Mouse (Mus musculus) lung, postnatal 0 days (tissue): Measurements from ENCODE around the gene Tnni2. TPM values are rescaled to one million over a fixed set of nuclear protein-coding genes. Genes with fewer than 3 reads are reported as not detected.

Experiments used
- ATAC-seq: fragments of 200-750 bp; cut with Nextera tagmentation; 2 replicates; pipeline ENCODE4 v1.8.0; 2017; ENCODE audit warnings: moderate library complexity
- DNase-seq: peaks from one replicate; pipeline ENCODE4 v3.0.0-alpha.2; 2016; ENCODE audit warnings: low spot score
- H3K27ac ChIP-seq: fragments of 300-500 bp; sonication (generic); 2 replicates; pipeline ENCODE4 v1.5.1; 2014; ENCODE audit warnings: antibody characterized with exemption, mild to moderate bottlenecking, low read length, mixed read lengths
- H3K27me3 ChIP-seq: fragments of 300-500 bp; sonication (generic); replicated peaks from 2 replicates; pipeline ENCODE4 v1.6.1; 2014; ENCODE audit warnings: low read length, mixed read lengths; ENCODE audit not compliant: insufficient read depth
- H3K36me3 ChIP-seq: fragments of 300-500 bp; sonication (generic); 2 replicates; pipeline ENCODE4 v1.6.1; 2014; ENCODE audit warnings: low read length, mixed read lengths; ENCODE audit not compliant: insufficient read depth
- H3K4me1 ChIP-seq: fragments of 300-500 bp; sonication (generic); 2 replicates; pipeline ENCODE4 v1.6.1; 2014; ENCODE audit warnings: antibody characterized with exemption, low read depth, low read length, mixed read lengths; ENCODE audit not compliant: insufficient read depth
- H3K4me2 ChIP-seq: fragments of 300-500 bp; sonication (generic); replicated peaks from 2 replicates; pipeline ENCODE4 v1.6.1; 2014; ENCODE audit warnings: low read depth, mild to moderate bottlenecking, low read length, moderate library complexity, mixed read lengths
- H3K4me3 ChIP-seq: fragments of 300-500 bp; sonication (generic); 2 replicates; pipeline ENCODE4 v1.5.1; 2014; ENCODE audit warnings: low read depth, low read length
- H3K9ac ChIP-seq: fragments of 300-500 bp; sonication (generic); replicated peaks from 2 replicates; pipeline ENCODE4 v1.6.1; 2014; ENCODE audit warnings: low read depth, mild to moderate bottlenecking
- H3K9me3 ChIP-seq: fragments of 300-500 bp; sonication (generic); 2 replicates; pipeline ENCODE4 v1.6.1; 2016; ENCODE audit warnings: low read length, mixed read lengths
- CTCF ChIP-seq: IDR thresholded peaks from 2 replicates; pipeline ENCODE4 v1.5.1; 2016; ENCODE audit warnings: antibody characterized with exemption, mild to moderate bottlenecking
- EP300 ChIP-seq: IDR thresholded peaks from 2 replicates; pipeline ENCODE4 v1.6.1; 2016; ENCODE audit warnings: antibody characterized with exemption, mild to moderate bottlenecking, control low read depth
- WGBS: fragments of 180-500 bp; shearing (Covaris S2); extraction: QIAGEN DNeasy Blood & Tissue Kit; methylation state at CpG from one replicate; pipeline ENCODE4 v1.1.7; 2014; 5-methylcytosine and 5-hydroxymethylcytosine counted together
- polyA plus RNA-seq: library from polyadenylated mRNA; unstranded; fragments of >200 nt; fragmentation: Nextera tagmentation; extraction: Ambion mirVana; gene quantifications from 2 replicates; pipeline ENCODE4 v1.2.1, GENCODE M21; 2015

Tnni2 gene
- polyA plus RNA-seq, 1 experiment from 2014 or later = 1.9 TPM

GRCm38 (mm10) chr7:142476271-142476670 lies 34.7 kb downstream of the Tnni2 start:
- TF ChIP-seq EP300 (no peak), CTCF (no peak)
- Histone ChIP-seq H3K36me3 (no peaks in the 10 kb centered on the region), H3K9ac (peak overlapping the region; percentile 46; the same call in 1 of the 2 replicates), H3K4me1 (peaks cover 3% of the 10 kb centered on the region; the same call in 1 of the 2 replicates), H3K4me3 (peak overlapping the region; percentile 22), H3K27ac (peak overlapping the region; percentile 63), H3K9me3 (no peaks in the 10 kb centered on the region), H3K27me3 (no peaks in the 10 kb centered on the region), H3K4me2 (peak overlapping the region; percentile 43)
- WGBS = 73% methylated on average over 5 of the region's 5 CpGs
- DNase-seq (no peak), ATAC-seq (no peak)

GRCm38 (mm10) chr7:142476795-142477452 lies 35.3 kb downstream of the Tnni2 start:
- TF ChIP-seq EP300 (no peak), CTCF (no peak)
- Histone ChIP-seq H3K36me3 (no peaks in the 10 kb centered on the region), H3K9ac (peak overlapping the region; percentile 46; the same call in 1 of the 2 replicates), H3K4me2 (peak overlapping the region; percentile 43), H3K9me3 (no peaks in the 10 kb centered on the region), H3K4me3 (peak overlapping the region; percentile 22; the same call in 1 of the 2 replicates), H3K27me3 (no peaks in the 10 kb centered on the region), H3K27ac (0 out of 2 replicates have a peak overlapping the region, but pooled peaks have one; percentile 63), H3K4me1 (peaks cover 8% of the 10 kb centered on the region; the same call in 1 of the 2 replicates)
- DNase-seq = no peak
- 65% methylated on average over 13 of the region's 13 CpGs for WGBS
- no peak for ATAC-seq

GRCm38 (mm10) chr7:142478001-142478400 lies 36.4 kb downstream of the Tnni2 start:
- Histone ChIP-seq H3K4me1 (peaks cover 8% of the 10 kb centered on the region; the same call in 1 of the 2 replicates), H3K27ac (no peak overlapping the region), H3K27me3 (no peaks in the 10 kb centered on the region), H3K9ac (peak overlapping the region; percentile 19; the same call in 1 of the 2 replicates), H3K9me3 (no peaks in the 10 kb centered on the region), H3K4me2 (peak overlapping the region; percentile 43), H3K36me3 (no peaks in the 10 kb centered on the region), H3K4me3 (no peak overlapping the region)
- WGBS = 81% methylated on average over 6 of the region's 6 CpGs
- no peak for DNase-seq
- ATAC-seq = no peak
- TF ChIP-seq CTCF (no peak), EP300 (no peak)

- TF ChIP-seq EP300 = no peak
- TF ChIP-seq CTCF = no peak
- 0 out of 2 replicates have a peak overlapping the region, but pooled peaks have one; percentile 19 for H3K9ac ChIP-seq
- WGBS = 69% methylated on average over 2 of the region's 2 CpGs
- 0 out of 2 replicates have a peak overlapping the region, but pooled peaks have one; percentile 33 for H3K27ac ChIP-seq
- ATAC-seq (no peak), DNase-seq (no peak)
- H3K9me3 ChIP-seq = no peaks in the 10 kb centered on the region
- peaks cover 8% of the 10 kb centered on the region; the same call in 1 of the 2 replicates for H3K4me1 ChIP-seq
- H3K4me2 ChIP-seq = peak overlapping the region; percentile 43
- H3K4me3 ChIP-seq = no peak overlapping the region
- no peaks in the 10 kb centered on the region for H3K27me3 ChIP-seq
- H3K36me3 ChIP-seq = no peaks in the 10 kb centered on the region
These were observed 37.0 kb downstream of the Tnni2 start for GRCm38 (mm10) chr7:142478574-142478973.

GRCm38 (mm10) chr7:142479307-142479706 lies 37.7 kb downstream of the Tnni2 start:
- Histone ChIP-seq H3K4me1 (peaks cover 8% of the 10 kb centered on the region; the same call in 1 of the 2 replicates), H3K27ac (no peak overlapping the region; the same call in 1 of the 2 replicates), H3K36me3 (no peaks in the 10 kb centered on the region), H3K4me2 (0 out of 2 replicates have a peak overlapping the region, but pooled peaks have one; percentile 19), H3K4me3 (no peak overlapping the region), H3K9me3 (no peaks in the 10 kb centered on the region), H3K9ac (no peak overlapping the region), H3K27me3 (no peaks in the 10 kb centered on the region)
- DNase-seq (no peak), ATAC-seq (no peak)
- no peak for TF ChIP-seq EP300
- TF ChIP-seq CTCF = no peak

- no peaks in the 10 kb centered on the region for H3K9me3 ChIP-seq
- H3K27me3 ChIP-seq = no peaks in the 10 kb centered on the region
- no peak overlapping the region for H3K4me3 ChIP-seq
- no peak for DNase-seq
- H3K4me2 ChIP-seq = no peak overlapping the region
- peaks cover 8% of the 10 kb centered on the region; the same call in 1 of the 2 replicates for H3K4me1 ChIP-seq
- ATAC-seq = no peak
- no peak overlapping the region; the same call in 1 of the 2 replicates for H3K27ac ChIP-seq
- TF ChIP-seq CTCF = no peak
- no peak for TF ChIP-seq EP300
- H3K9ac ChIP-seq = no peak overlapping the region
- 89% methylated on average over 3 of the region's 3 CpGs for WGBS
- no peaks in the 10 kb centered on the region for H3K36me3 ChIP-seq
These were observed 38.3 kb downstream of the Tnni2 start for GRCm38 (mm10) chr7:142479886-142480285.
